Mouse (Mus musculus) limb, embryonic 14.5 days (tissue): ENCODE measurements at regions not wholly inside any gene's neighbourhood (a gene's known extent, or its start where the extent isn't known, plus 50 kb on each side); places are given as distances from the start of the nearest gene placed in this dataset.
A peak's percentile ranks its signal among the peaks of the same experiment; 100 is the strongest.

Experiments used
- ATAC-seq: fragments of 200-750 bp; cut with Nextera tagmentation; 2 replicates; pipeline ENCODE4 v1.8.0; 2017; ENCODE audit warnings: low read depth, moderate number of reproducible peaks, moderate TSS enrichment; ENCODE audit not compliant: low FRiP score
- DNase-seq: peaks from one replicate; pipeline ENCODE4 v3.0.0-alpha.2; 2015; ENCODE audit warnings: low spot score
- H3K27ac ChIP-seq: fragments of 300-500 bp; sonication (generic); replicated peaks from 2 replicates; pipeline ENCODE4 v1.5.1; 2014; ENCODE audit warnings: low read depth, mild to moderate bottlenecking, low read length, moderate library complexity, mixed read lengths
- H3K27me3 ChIP-seq: fragments of 300-500 bp; sonication (generic); 2 replicates; pipeline ENCODE4 v1.6.1; 2014; ENCODE audit warnings: low read length, mixed read lengths; ENCODE audit not compliant: control insufficient read depth, insufficient read depth
- H3K36me3 ChIP-seq: fragments of 300-500 bp; sonication (generic); 2 replicates; pipeline ENCODE4 v1.6.1; 2014; ENCODE audit warnings: mild to moderate bottlenecking, low read length, moderate library complexity, mixed read lengths; ENCODE audit not compliant: control insufficient read depth, insufficient read depth
- H3K4me1 ChIP-seq: fragments of 300-500 bp; sonication (generic); 2 replicates; pipeline ENCODE4 v1.6.1; 2014; ENCODE audit warnings: antibody characterized with exemption, low read length, mixed read lengths; ENCODE audit not compliant: control insufficient read depth, insufficient read depth
- H3K4me2 ChIP-seq: fragments of 300-500 bp; sonication (generic); replicated peaks from 2 replicates; pipeline ENCODE4 v1.6.1; 2014; ENCODE audit warnings: low read depth, mild to moderate bottlenecking, low read length, moderate library complexity; ENCODE audit not compliant: severe bottlenecking
- H3K4me3 ChIP-seq: fragments of 300-500 bp; sonication (generic); replicated peaks from 2 replicates; pipeline ENCODE4 v1.5.1; 2014; ENCODE audit warnings: low read length
- H3K9ac ChIP-seq: fragments of 300-500 bp; sonication (generic); 2 replicates; pipeline ENCODE4 v1.6.1; 2014; ENCODE audit warnings: mild to moderate bottlenecking, low read depth, low read length, moderate library complexity; ENCODE audit not compliant: severe bottlenecking
- H3K9me3 ChIP-seq: fragments of 300-500 bp; sonication (generic); 2 replicates; pipeline ENCODE4 v1.6.1; 2016; ENCODE audit warnings: low read length; ENCODE audit not compliant: control insufficient read depth
- POLR2A ChIP-seq: fragments of 200-500 bp; IDR thresholded peaks from 2 replicates; pipeline ENCODE4 v1.8.0; 2012; ENCODE audit warnings: inconsistent platforms, mild to moderate bottlenecking, moderate library complexity, borderline replicate concordance; ENCODE audit not compliant: insufficient read depth, insufficient read length; ENCODE audit errors: extremely low read depth
- WGBS: fragments of 180-500 bp; shearing (Covaris S2); extraction: QIAGEN DNeasy Blood & Tissue Kit; methylation state at CpG from one replicate; pipeline ENCODE4 v1.1.7; 2014; 5-methylcytosine and 5-hydroxymethylcytosine counted together

DNA sequence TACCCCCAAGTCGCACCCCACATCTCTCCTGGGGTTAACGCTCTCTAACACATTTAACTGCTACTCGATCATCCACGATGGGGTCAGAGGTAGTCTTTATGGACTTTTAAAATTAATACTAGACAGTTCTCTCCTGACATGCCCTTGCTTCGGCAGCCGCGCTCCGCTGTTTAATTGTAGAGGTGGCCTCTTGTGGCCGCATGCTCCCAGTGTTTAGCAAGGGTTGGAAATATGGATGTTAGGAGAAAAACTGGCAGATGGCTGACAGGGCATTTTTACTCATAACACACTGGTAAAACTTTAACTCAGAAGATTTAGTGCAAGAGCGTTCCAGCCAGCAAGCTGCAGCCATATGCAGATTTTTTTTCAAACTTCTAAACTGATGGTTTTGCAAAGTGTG lies 242.7 kb downstream of the Tshz3 start:
- Histone ChIP-seq H3K4me1 (peaks cover 17% of the 10 kb centered on the region), H3K27me3 (no peaks in the 10 kb centered on the region), H3K27ac (no peak overlapping the region), H3K9ac (no peak overlapping the region), H3K4me3 (no peak overlapping the region), H3K4me2 (no peak overlapping the region; the same call in 1 of the 2 replicates), H3K9me3 (no peaks in the 10 kb centered on the region), H3K36me3 (no peaks in the 10 kb centered on the region)
- TF ChIP-seq POLR2A, result no peak
- ATAC-seq (no peak), DNase-seq (peak; percentile 9)
- 38% methylated on average over 10 of the region's 10 CpGs for WGBS

DNA sequence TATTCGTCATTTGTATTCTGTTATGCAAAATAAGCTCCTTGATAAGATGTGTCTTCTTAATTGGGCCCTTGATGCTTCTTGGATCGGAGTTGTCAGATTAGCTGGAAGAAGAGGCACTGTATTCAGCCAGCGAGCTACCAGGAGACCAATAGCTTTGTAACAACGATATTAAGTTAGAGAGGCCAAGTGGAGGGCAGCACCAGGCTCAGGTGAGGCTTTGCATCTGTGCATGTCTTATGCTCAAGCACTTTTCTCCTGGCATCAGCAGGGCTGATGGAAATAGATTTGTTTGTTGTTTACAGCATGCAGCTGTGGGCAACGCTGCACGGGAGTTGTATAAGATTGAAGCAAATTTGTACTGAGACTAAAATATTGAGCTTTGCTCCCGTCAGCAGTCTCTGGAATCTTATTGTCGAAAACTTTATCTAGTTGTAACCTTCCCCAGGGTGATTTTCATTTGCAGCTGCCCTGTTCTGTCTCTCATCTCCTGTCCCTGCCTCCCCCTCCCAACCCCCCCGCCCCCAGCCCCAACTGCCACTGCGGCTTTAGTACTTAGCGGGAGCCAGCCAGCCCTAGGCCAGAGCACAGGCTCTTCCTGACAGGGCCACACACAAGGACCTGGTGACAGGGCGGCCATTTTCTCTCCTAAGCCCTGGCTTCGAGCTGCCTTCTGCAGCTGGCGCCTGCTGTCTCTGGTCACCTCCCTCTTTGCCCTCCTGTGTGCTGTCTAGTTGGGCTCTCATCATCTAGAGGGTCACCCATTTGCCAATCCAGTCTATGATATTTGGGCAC lies 247.3 kb downstream of the Tshz3 start:
- H3K27ac ChIP-seq, result no peak overlapping the region

DNA sequence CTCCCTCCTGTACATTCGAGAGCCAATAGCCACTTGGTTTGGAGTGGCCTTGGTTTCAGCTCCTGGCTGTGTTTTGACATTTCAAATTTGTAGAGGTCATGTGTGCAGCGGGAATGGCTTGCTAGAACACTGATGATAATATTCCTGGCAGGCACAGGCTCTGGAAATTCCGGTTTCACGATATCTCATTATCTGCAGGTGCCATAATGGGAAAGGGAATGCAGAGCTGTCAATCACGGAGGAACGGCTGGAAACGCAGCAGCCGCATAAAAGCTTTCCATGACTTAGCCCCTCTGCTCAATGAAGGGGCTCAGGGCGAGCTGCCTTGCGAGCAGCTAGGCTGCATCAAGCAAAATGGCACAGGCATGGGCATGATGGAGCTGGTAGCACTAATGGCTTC lies 251.6 kb downstream of the Tshz3 start:
- TF ChIP-seq POLR2A, result no peak

More for the DNA sequence above, 247.3 kb downstream of the Tshz3 start:
- WGBS, result 47% methylated on average over 13 of the region's 14 CpGs
- ATAC-seq (peak; percentile 78; the same call in 1 of the 2 replicates), DNase-seq (no peak)
- H3K9me3 ChIP-seq, result no peaks in the 10 kb centered on the region
- H3K4me1 ChIP-seq, result peaks cover 14% of the 10 kb centered on the region; the same call in 1 of the 2 replicates
- no peaks in the 10 kb centered on the region for H3K36me3 ChIP-seq
- H3K4me2 ChIP-seq, result no peak overlapping the region
- H3K4me3 ChIP-seq, result no peak overlapping the region
- TF ChIP-seq POLR2A, result no peak
- H3K27me3 ChIP-seq, result no peaks in the 10 kb centered on the region
- no peak overlapping the region for H3K9ac ChIP-seq

DNA sequence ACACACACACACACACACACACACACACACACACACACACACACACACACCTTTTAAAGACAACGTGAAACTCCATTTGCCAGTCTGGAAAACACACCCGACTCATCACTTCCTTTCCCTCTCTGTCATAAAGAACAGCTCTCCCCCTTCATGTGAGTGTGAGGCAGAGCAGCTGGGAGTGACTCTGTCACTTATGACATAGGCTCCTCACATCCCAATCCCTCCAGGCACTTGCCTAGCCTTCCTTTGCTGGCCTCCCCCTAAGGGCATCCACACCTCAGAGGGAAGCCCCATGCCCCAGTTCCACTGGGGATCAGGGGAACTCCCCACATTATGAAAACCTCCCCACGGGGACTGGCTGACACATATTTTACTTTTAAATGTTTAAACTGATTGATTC lies 257.5 kb downstream of the Tshz3 start:
- H3K9me3 ChIP-seq, result no peaks in the 10 kb centered on the region
- H3K36me3 ChIP-seq, result no peaks in the 10 kb centered on the region
- no peak overlapping the region for H3K9ac ChIP-seq
- ATAC-seq, result no peak
- H3K4me3 ChIP-seq, result no peak overlapping the region
- no peak for DNase-seq
- no peak overlapping the region for H3K4me2 ChIP-seq
- no peak for TF ChIP-seq POLR2A
- no peak overlapping the region for H3K27ac ChIP-seq
- H3K27me3 ChIP-seq, result no peaks in the 10 kb centered on the region
- H3K4me1 ChIP-seq, result no peaks in the 10 kb centered on the region
- 49% methylated on average over 3 of the region's 3 CpGs for WGBS

More for the DNA sequence above, 251.6 kb downstream of the Tshz3 start:
- H3K4me3 ChIP-seq, result no peak overlapping the region
- no peaks in the 10 kb centered on the region for H3K36me3 ChIP-seq
- DNase-seq (no peak), ATAC-seq (no peak)
- no peaks in the 10 kb centered on the region for H3K27me3 ChIP-seq
- H3K9me3 ChIP-seq, result no peaks in the 10 kb centered on the region
- H3K27ac ChIP-seq, result no peak overlapping the region
- no peak overlapping the region for H3K4me2 ChIP-seq
- peaks cover 4% of the 10 kb centered on the region; the same call in 1 of the 2 replicates for H3K4me1 ChIP-seq
- 66% methylated on average over 10 of the region's 10 CpGs for WGBS
- no peak overlapping the region for H3K9ac ChIP-seq

DNA sequence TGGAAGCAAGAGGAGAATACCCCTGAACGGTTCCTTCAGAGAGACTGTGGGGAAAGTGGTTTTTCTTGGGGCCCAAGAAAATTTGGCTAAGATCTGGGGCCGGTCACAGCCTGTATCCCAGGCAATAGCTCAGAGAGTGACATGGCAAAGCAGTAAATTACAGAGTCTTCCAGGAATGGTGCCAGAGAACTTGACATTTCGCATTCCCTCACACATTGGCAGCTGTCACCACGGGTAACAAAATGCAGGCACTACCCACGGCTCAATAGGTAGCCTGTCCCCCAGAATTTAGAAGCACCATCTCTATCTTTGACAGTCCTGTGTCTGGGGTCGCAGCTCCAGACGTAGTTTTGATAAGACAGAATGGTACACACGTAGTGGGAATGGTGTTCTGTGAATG lies 260.3 kb downstream of the Tshz3 start:
- no peak for DNase-seq
- Histone ChIP-seq H3K4me2 (no peak overlapping the region), H3K36me3 (no peaks in the 10 kb centered on the region), H3K4me3 (no peak overlapping the region), H3K9ac (no peak overlapping the region), H3K4me1 (no peaks in the 10 kb centered on the region), H3K27ac (no peak overlapping the region), H3K9me3 (no peaks in the 10 kb centered on the region), H3K27me3 (no peaks in the 10 kb centered on the region)
- no peak for TF ChIP-seq POLR2A
- WGBS, result 68% methylated on average over 8 of the region's 8 CpGs
- no peak for ATAC-seq
